Mouse (Mus musculus) myocyte (in vitro differentiated cells): ENCODE results near the gene Slc30a1.

Source experiments
- E2F4 ChIP-seq: IDR thresholded peaks from one replicate; pipeline ENCODE4 v1.6.1; 2011; ENCODE audit warnings: mild to moderate bottlenecking, control low read depth, moderate library complexity; ENCODE audit not compliant: insufficient read depth
- MAX ChIP-seq: IDR thresholded peaks from one replicate; pipeline ENCODE4 v1.6.1; 2011; ENCODE audit warnings: low read depth, mild to moderate bottlenecking, control low read depth
- POLR2A ChIP-seq: IDR thresholded peaks from one replicate; pipeline ENCODE4 v1.6.1; 2011; ENCODE audit warnings: low read depth, mild to moderate bottlenecking, control low read depth, moderate library complexity; ENCODE audit not compliant: insufficient read length

DNA sequence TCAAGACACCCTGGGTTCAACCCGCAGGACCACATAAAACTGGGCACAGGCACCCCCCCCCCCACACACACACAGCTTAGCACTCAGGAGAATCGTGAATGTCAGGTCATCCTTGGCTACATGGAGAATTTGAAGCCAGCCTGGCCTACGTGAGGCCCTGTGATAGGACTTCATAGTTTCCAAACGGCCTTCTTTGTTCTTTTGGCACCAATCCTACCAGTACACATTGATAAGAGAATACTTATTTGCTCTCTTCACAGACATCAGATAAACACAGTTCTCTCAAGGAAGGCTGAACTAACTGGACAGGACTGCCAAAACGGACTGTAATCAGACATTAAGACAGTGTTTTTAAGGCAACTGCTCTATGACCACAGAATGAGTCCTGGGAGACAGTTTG is 22.9 kb upstream of the Slc30a1 start:
- TF ChIP-seq MAX (no peak), POLR2A (no peak), E2F4 (no peak)
